Mouse (Mus musculus) heart, postnatal 0 days (tissue): ENCODE measurements around the gene Sprtn.

Source experiments
- CTCF ChIP-seq: IDR thresholded peaks from 2 replicates; pipeline ENCODE4 v1.5.1; 2016; ENCODE audit warnings: antibody characterized with exemption, control low read depth, low read depth
- EP300 ChIP-seq: IDR thresholded peaks from 2 replicates; pipeline ENCODE4 v1.6.1; 2016; ENCODE audit warnings: antibody characterized with exemption, low read depth

- TF ChIP-seq EP300, result no peak
- TF ChIP-seq CTCF, result no peak
These were observed 26.2 kb upstream of the Sprtn start for GRCm38 (mm10) chr8:124871474-124871873.
